Mouse (Mus musculus) thymus, adult 2 months (tissue): ENCODE measurements around the gene Rsg1. TPM values are rescaled to one million over a fixed set of nuclear protein-coding genes. Genes with fewer than 3 reads are reported as not detected.

ENCODE experiments used
- DNase-seq: peaks from one replicate; pipeline ENCODE4 v3.0.0; 2021
- H3K27ac ChIP-seq: fragments of 200-500 bp; 2 replicates; pipeline ENCODE4 v1.5.1; 2012; ENCODE audit warnings: low read length, control low read depth; ENCODE audit not compliant: control insufficient read depth, insufficient read depth
- H3K27me3 ChIP-seq: fragments of 200-500 bp; 2 replicates; pipeline ENCODE4 v1.6.1; 2012; ENCODE audit warnings: mild to moderate bottlenecking, low read length, moderate library complexity, mixed read lengths; ENCODE audit not compliant: control insufficient read depth, insufficient read depth
- H3K36me3 ChIP-seq: fragments of 200-500 bp; 2 replicates; pipeline ENCODE4 v1.6.1; 2012; ENCODE audit warnings: mild to moderate bottlenecking, low read length, moderate library complexity; ENCODE audit not compliant: control insufficient read depth, insufficient read depth
- H3K4me1 ChIP-seq: fragments of 200-500 bp; replicated peaks from 2 replicates; pipeline ENCODE4 v1.6.1; 2012; ENCODE audit warnings: low read length; ENCODE audit not compliant: control insufficient read depth, insufficient read depth
- H3K4me3 ChIP-seq: fragments of 200-500 bp; 2 replicates; pipeline ENCODE4 v1.5.1; 2012; ENCODE audit warnings: mild to moderate bottlenecking, low read length, control low read depth, moderate library complexity; ENCODE audit not compliant: control insufficient read depth, insufficient read depth
- CTCF ChIP-seq: fragments of 200-500 bp; IDR thresholded peaks from 2 replicates; pipeline ENCODE4 v1.5.1; 2012; ENCODE audit warnings: mild to moderate bottlenecking, control low read depth, low read length, moderate library complexity, borderline replicate concordance; ENCODE audit not compliant: control insufficient read depth, poor library complexity, insufficient read depth; ENCODE audit errors: extremely low read depth
- POLR2A ChIP-seq: fragments of 200-500 bp; IDR thresholded peaks from 2 replicates; pipeline ENCODE4 v1.6.1; 2012; ENCODE audit warnings: mild to moderate bottlenecking, low read length, control low read depth, moderate library complexity; ENCODE audit not compliant: control insufficient read depth, poor library complexity, insufficient read depth; ENCODE audit errors: extremely low read depth
- whole genome bisulfite sequencing: fragments of 180-500 bp; shearing (Covaris S2); methylation state at CpG from one replicate; pipeline ENCODE4 v1.1.7; 2018; 5-methylcytosine and 5-hydroxymethylcytosine counted together
- polyA plus RNA-seq: library from polyadenylated mRNA; depleted of rRNA; stranded (reverse); fragments of >200 nt; gene quantifications from 2 replicates; pipeline ENCODE4 v1.2.3, GENCODE M21; 2012

The Rsg1 gene
- polyA plus RNA-seq, 1 experiment, result 3.5 TPM

DNA sequence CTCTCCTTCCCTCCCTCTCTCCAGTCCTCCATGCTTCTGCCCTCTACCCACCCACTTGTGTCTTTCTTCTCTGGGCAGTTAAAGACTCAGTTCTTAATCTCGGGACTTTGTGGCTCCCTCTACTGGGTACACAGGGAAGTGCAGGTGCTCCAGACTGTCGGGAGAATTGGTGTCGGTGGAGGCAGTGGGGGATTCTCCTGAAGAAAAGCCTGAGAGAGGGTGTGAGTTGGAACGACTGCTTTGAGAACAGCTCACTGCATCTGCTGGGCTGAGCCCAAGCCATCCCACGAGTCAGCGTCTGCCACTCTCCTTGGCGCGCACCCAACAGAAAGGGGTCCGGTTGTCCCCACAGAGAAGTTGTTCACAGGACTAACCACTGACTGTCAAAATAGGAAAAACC lies 54.1 kb downstream of the Rsg1 start:
- TF ChIP-seq CTCF (peak; percentile 43; the same call in 1 of the 2 replicates), POLR2A (no peak)
- Histone ChIP-seq H3K36me3 (no peaks in the 10 kb centered on the region), H3K27ac (no peak overlapping the region), H3K4me3 (no peak overlapping the region), H3K27me3 (no peaks in the 10 kb centered on the region; the same call in 1 of the 2 replicates), H3K4me1 (0 out of 2 replicates have a peak, but pooled peaks cover 6% of the 10 kb centered on the region)
- 33% methylated on average over 9 of the region's 9 CpGs for WGBS
- peak; percentile 53 for DNase-seq

DNA sequence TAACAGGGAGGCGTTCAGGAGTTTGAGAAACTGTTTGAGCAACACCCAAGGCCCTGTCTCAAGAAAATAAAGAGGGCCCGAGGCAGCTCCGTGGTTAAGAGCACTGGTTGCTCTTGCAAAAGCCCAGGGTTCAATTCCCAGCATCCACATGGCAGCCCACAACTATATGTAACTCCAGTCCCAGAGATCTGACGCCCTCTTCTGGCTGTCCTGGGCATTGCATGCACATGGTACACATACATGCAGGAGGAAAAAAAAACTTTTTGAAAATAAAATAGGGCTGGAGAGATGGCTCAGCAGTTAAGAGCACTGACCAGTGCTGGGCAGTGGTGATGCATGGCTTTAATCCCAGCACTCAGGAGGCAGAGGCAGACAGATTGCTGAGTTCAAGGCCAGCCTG lies 54.6 kb downstream of the Rsg1 start:
- Histone ChIP-seq H3K4me1 (0 out of 2 replicates have a peak, but pooled peaks cover 6% of the 10 kb centered on the region), H3K27ac (no peak overlapping the region), H3K36me3 (no peaks in the 10 kb centered on the region), H3K4me3 (no peak overlapping the region), H3K27me3 (no peaks in the 10 kb centered on the region; the same call in 1 of the 2 replicates)
- TF ChIP-seq POLR2A (no peak), CTCF (no peak)
- no peak for DNase-seq
- 79% methylated on average over 4 of the region's 4 CpGs for WGBS

GRCm38 (mm10) chr4:141269080-141269479 lies 55.3 kb downstream of the Rsg1 start:
- Histone ChIP-seq H3K4me3 (no peak overlapping the region), H3K4me1 (0 out of 2 replicates have a peak, but pooled peaks cover 6% of the 10 kb centered on the region), H3K27ac (no peak overlapping the region), H3K36me3 (no peaks in the 10 kb centered on the region), H3K27me3 (no peaks in the 10 kb centered on the region; the same call in 1 of the 2 replicates)
- no peak for DNase-seq
- 54% methylated on average over 6 of the region's 6 CpGs for WGBS
- TF ChIP-seq CTCF, result no peak
- no peak for TF ChIP-seq POLR2A

DNA sequence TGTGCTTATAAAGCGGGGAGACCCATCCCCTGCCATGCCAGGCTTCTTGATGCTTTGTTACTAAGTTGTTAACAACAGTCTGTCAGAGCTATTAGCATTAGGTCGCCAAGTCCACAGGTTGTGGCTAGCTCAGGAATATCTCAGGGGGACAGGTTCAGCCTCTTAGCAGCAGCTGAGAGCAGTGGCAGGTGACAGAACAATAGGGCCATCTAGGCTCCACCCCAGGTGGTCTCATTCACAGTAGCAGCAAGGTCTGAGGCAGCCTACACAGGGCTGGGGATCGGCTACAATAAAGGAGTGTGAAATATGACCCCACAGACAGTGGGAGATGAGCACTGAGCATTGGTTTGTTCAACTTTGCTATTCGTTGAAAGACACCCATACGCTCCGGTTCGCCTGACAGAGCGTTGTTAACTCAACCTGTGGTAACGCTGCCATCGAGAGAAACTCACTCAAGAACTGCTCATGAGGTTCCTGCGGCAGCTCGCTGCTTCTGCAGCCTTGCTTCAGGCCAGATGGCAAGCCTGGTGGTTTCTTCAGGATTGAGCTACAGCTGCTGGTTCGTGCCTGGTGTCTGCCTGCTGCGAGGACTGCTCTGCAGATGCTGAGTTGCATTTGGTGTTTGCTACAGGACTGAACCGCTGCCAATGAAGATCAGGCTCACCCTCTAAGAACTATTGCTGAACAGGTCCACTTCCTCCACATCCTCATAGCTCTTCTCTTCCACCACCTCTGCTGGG lies 56.6 kb downstream of the Rsg1 start:
- no peak for DNase-seq
- TF ChIP-seq CTCF, result no peak
- no peak for TF ChIP-seq POLR2A
- H3K4me3 ChIP-seq, result no peak overlapping the region
- WGBS, result 88% methylated on average over 15 of the region's 15 CpGs
- H3K27me3 ChIP-seq, result no peaks in the 10 kb centered on the region; the same call in 1 of the 2 replicates
- H3K36me3 ChIP-seq, result no peaks in the 10 kb centered on the region
- H3K4me1 ChIP-seq, result 0 out of 2 replicates have a peak, but pooled peaks cover 6% of the 10 kb centered on the region
- no peak overlapping the region for H3K27ac ChIP-seq

GRCm38 (mm10) chr4:141271228-141271627 lies 57.5 kb downstream of the Rsg1 start:
- Histone ChIP-seq H3K4me3 (no peak overlapping the region), H3K36me3 (no peaks in the 10 kb centered on the region), H3K27ac (no peak overlapping the region), H3K4me1 (0 out of 2 replicates have a peak, but pooled peaks cover 6% of the 10 kb centered on the region), H3K27me3 (no peaks in the 10 kb centered on the region; the same call in 1 of the 2 replicates)
- no peak for DNase-seq
- no peak for TF ChIP-seq POLR2A
- TF ChIP-seq CTCF, result no peak
- WGBS, result 84% methylated on average over 6 of the region's 7 CpGs

- 0 out of 2 replicates have a peak, but pooled peaks cover 6% of the 10 kb centered on the region for H3K4me1 ChIP-seq
- no peak for DNase-seq
- no peaks in the 10 kb centered on the region for H3K36me3 ChIP-seq
- 23% methylated on average over 6 of the region's 6 CpGs for WGBS
- TF ChIP-seq POLR2A, result no peak
- TF ChIP-seq CTCF, result no peak
- no peaks in the 10 kb centered on the region; the same call in 1 of the 2 replicates for H3K27me3 ChIP-seq
- no peak overlapping the region for H3K4me3 ChIP-seq
- no peak overlapping the region for H3K27ac ChIP-seq
These were observed 58.0 kb downstream of the Rsg1 start for GRCm38 (mm10) chr4:141271721-141272120.

- no peaks in the 10 kb centered on the region for H3K36me3 ChIP-seq
- no peak for TF ChIP-seq CTCF
- TF ChIP-seq POLR2A, result no peak
- H3K4me3 ChIP-seq, result peak overlapping the region; percentile 17
- no peak overlapping the region for H3K27ac ChIP-seq
- no peaks in the 10 kb centered on the region; the same call in 1 of the 2 replicates for H3K27me3 ChIP-seq
- peak; percentile 12 for DNase-seq
- H3K4me1 ChIP-seq, result 0 out of 2 replicates have a peak, but pooled peaks cover 6% of the 10 kb centered on the region
- 1% methylated on average over 14 of the region's 14 CpGs for WGBS
These were observed 59.1 kb downstream of the Rsg1 start for GRCm38 (mm10) chr4:141272878-141273277.
